Mouse (Mus musculus): Measurements from ENCODE around the gene Tex12.

- TF ChIP-seq CTCF (IDR thresholded peaks at IDR 0.05 in 2 of 3, conservative IDR thresholded peaks at IDR 0.05 in 1 of 3; ENCODE audit: control insufficient read depth in 1 of 3, insufficient read depth in 1 of 3, low read depth in 2 of 3, low read length in 3 of 3, poor library complexity in 1 of 3, severe bottlenecking in 1 of 3) = no peak
- no peak for TF ChIP-seq POLR2A (IDR thresholded peaks at IDR 0.05; ENCODE audit: control insufficient read depth in 1 of 2, insufficient read depth in 1 of 2, low read depth in 1 of 2, low read length in 2 of 2, poor library complexity in 1 of 2)
- TF ChIP-seq EP300 (IDR thresholded peaks at IDR 0.05; ENCODE audit: low read depth in 1 of 2, low read length in 2 of 2) = no peak
These were observed 25.2 kb downstream of the Tex12 start for GRCm38 (mm10) chr9:50535930-50536329.
